Mouse (Mus musculus): ENCODE data around the gene Zfp598.
"Not testable (repeated sequence)": the region's sequence is repeated elsewhere in the genome, so short reads cannot be mapped to it uniquely, and the experiment has no call there.

Gene Zfp598

DNA sequence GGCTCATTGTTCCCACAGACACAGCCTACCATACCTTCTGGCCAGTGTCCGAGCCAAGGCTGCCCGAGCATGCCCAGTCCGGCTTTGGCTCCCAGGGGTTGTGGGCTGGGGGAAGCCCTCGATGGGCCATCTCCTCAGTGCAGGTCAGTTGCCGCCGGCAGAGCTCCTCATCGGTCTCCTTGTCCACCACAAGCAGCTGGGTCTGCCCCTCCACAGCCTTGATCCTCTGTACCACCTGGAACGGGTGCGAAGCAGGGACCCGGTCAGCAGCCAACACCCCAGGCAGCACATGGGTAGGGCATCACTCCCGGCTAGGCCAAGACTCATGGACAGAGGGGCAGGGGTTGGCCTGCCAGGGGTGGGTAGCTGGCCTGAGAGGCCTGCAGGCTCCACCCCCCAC, 22.0 kb upstream of the Zfp598 start:
- peak; percentile 35 for DNase-seq

DNA sequence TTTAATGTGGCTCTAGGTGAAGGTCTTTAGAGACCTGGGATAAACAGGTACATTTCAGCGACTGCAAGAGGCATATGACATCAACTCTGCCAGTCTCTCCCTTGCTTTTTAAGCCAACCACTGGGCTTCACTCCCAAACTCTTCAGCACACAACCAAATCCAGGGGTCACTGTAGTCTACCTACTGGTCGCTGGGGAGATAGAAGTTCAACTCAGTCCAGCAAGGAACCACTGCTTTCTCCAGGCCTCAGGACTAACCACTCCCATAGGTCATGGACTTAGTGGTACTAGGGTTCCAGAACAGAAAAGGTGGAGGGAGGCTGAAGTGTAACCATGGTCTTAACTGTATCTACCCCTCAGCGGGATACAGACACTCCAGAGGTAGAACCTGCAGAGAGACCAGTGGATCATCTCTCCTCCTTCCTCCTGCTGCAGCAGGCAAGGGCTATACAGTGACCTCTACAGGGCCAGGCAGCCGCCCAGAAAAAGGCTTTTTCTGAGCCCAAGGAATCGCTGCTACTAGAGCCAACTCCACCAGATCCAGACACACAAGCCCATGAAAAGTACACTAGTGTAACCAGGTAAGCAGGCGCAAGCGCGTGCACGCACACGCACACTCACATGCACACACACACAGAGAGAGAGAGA, 20.6 kb upstream of the Zfp598 start:
- peak; percentile 43 for DNase-seq

DNA sequence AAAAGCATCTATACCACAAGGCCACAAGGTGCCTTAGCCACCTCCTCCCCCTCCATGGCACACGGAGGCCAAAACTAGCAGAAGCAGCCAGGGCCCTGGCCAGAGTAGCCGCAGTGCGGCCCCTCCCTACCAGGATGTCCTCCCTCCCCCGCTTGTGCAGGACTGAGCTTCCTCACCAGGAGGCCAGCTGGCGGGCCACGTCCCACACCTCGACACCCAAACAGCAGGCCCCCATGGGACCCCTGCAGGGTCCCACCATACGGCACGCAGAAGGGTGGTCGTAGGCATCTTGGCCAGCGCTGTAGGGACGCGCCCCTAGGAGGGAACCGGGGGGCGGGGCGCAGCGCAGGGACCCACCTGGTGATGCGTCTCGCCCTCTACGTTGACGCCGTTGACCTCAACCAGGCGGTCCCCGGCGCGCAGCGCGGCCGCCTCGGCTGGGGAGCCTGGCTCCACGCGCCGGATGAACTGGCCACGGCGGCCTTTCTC, 19.9 kb upstream of the Zfp598 start:
- DNase-seq = peak; percentile 82

DNA sequence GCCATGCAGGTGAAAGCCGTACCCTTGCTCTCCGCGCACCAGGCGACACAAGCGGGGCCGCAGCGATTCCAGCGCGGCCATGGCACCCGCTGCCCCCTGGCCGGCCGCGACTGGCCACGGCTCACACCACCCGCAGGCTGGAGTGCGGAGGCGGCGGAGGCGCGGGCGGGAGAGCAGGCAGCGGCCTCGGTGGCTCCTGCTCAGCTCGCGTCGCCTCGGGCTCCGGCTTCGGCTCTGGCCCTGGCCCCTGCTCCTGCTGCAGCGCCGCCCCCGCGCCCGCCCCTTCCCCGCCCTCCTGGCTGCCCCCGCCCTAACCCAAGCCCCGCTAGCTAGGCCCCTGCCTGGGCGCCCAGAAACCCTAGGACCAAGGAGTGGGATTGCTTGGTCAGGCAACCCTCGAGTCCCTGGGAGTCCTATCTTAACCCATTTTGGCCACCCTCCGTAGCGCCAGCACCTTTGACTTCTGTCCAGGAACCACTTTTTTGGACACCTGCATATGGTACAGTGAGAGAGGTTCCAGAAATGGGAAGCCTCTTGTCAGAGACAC, 19.3 kb upstream of the Zfp598 start, which contains the start of gene Slc9a3r2:
Gene Slc9a3r2, minus strand, starts transcription at position 258 of the 547 bp plus-strand sequence.
- DNase-seq = peak; percentile 87

DNA sequence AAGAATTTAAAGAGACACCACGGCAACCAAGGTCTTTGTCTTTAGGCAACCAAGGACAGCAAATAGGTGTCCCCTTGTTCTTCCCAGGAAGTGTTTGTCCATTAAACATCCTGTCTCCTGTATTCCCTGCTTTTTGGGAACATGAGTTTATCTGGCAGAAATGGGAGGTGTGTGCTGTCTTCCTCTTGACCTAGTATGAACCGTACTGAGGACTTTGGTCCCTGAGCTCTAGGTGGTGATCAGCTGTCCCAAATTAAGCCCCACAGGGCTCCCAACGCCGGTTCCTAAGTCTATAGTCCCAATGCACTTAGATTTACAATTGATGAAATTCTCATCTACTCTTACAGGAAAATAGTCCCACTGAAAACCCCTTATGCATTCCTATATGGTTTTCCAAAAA, 18.7 kb upstream of the Zfp598 start:
- no peak for DNase-seq

DNA sequence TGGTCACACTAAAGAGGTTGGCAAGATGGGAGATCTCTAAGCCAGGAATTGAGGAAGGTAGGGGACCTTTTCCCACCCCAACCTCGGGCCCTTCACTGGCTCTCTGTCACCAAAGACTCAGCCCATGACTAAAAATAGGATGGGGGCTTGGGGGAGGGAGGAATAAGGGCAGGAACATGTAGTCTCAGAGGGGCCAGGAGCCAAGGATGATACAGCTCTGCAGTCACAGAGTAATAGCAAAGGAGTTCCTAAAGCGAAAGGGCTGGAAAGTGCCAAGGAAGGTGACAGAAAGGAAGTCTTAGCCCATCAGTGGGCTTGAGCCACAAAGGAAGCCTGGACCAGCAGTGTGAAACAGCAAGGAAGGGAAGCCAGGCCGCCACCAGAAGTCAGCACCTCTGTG, 17.7 kb upstream of the Zfp598 start:
- no peak for DNase-seq

DNA sequence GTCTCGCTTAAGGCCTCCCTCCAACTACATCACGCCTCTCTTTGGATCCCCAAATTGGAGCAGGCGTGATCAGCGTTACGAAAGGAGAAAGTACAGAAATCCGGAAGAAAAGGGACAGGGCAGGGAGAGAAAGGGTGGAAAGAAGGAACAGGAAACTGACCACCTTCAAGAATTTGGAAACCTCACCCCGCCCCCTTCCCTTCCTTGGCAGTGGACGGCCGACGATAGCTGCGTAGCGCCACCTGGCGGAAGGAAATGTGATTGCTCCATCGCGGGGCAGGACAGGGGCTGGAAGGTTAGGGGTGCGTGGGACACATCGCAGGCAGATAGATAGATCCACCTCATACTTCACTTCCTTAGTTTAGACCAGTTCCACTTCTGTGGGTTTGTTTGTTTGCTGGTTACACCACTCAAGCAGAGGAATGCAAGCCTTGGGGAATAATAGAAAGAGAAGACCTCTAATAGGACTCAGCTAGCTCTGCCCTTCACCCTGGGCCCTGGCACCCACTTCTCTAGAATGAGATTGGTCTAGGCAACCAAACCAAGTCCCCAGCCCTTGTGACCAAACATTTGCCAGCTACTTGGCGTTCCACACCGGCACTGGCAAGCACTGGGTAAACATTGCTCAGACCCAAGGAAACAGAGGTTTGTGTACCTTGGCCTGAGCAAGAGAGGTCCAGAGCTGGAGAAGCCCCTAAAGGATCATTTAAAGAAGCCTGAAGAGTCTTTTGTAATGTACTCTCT, 15.3 kb upstream of the Zfp598 start:
- DNase-seq = peak; percentile 91

DNA sequence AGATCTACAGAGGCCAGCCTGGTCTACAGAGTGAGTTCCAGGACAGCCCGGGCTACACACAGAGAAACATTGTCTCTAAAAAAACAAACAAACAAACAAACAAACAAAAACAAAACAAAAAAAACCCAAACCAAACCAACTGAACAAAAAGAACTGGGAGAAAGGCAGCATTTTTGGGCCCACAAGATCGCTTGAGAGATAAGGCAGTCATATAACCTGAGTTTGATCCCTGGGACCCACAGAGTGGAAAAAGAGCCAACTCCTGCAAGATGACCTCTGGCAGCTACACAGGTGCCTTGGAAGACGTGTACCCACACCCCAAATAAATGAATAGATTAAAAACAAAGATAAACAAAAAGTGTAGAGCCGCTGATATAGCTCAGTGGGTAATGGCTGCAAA, 14.5 kb upstream of the Zfp598 start:
- DNase-seq = no peak

DNA sequence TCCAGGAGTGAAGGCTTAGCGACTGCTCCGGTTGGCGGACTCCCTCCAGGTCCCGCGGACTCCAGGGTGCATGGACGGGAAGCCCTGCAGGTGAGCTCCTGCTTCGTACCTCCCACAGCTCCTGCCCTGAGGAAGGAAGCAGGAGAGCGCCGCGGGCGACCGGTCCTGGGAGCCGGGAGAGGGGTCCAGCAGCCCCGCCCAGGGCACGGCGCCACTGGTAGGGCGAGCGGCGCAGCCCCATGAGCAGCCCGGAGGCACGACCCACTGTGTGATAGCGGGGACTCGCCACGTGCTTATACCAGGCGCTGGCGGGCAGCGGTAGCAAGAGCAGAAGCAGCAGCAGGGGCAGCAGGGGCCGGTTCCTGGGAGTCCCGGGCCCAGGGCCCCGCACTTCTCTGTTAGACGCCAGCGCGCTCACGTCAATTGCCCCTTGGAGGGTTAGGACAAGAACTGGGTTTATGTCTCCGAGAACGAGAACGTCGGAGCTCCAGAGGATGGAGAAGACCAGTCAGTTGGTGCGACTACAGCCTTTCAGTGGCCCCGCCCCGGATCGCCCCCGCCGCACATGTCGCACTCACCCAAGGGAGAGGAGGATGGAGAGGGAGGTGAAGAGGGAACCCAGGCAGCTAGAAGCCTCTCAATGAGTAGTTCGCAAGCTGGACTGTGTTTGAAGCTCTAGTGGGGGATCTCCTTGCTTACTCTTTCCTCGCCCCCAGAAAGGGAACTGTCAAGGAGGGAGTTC, 11.3 kb upstream of the Zfp598 start, which contains the start of gene Npw:
Gene Npw, minus strand, starts transcription at position 441 of the 742 bp plus-strand sequence.
- DNase-seq = peak; percentile 48

DNA sequence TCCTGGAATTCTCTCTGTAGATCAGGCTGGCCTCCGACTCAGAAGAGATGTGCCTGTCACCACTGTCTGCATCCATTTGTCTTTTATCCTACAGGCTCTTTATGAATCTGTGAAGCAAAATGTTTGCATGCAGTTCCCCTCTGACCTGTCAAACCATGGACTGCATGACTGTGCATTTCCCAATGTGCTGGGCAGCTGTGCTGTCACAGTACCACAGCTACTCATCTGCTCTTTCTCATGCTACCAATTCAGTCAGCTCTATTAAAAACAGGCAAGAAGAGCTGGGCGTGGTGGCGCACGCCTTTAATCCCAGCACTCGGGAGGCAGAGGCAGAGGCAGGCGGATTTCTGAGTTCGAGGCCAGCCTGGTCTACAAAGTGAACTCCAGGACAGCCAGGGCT, 2.5 kb upstream of the Zfp598 start:
- not testable (repeated sequence) for DNase-seq

DNA sequence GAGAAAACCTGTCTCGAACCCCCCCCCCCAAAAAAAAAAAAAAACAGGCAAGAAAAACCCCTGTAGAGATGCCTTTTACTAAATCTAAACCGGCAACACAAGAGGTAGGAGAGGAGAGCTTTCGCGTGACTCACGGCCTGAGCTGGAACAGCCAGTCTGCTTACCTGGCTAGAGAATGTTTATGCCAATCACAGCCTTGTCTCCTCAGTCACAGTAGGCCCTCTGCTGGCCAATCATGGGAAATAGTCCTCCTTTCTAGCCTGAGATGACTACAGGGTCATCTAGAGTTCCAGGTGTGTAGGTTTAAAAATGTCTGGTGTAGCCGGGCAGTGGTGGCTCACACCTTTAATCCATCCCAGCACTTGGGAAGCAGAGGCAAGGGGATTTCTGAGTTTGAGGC, 2.1 kb upstream of the Zfp598 start:
- DNase-seq = peak; percentile 80

DNA sequence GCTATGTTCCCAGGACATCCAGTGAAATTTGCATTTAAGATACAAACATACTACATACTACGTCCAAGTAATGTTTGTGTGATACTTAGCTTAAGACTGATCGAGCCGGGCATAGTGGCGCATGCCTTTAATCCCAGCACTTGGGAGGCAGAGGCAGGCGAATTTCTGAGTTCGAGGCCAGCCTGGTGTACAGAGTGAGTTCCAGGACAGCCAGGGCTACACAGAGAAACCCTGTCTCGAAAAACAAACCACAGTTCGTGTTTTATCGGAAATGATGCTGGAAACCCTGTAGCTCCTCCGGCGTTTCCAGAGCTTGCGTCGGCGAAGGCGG, 308 bp upstream of the Zfp598 start:
- not testable (repeated sequence) for DNase-seq

DNA sequence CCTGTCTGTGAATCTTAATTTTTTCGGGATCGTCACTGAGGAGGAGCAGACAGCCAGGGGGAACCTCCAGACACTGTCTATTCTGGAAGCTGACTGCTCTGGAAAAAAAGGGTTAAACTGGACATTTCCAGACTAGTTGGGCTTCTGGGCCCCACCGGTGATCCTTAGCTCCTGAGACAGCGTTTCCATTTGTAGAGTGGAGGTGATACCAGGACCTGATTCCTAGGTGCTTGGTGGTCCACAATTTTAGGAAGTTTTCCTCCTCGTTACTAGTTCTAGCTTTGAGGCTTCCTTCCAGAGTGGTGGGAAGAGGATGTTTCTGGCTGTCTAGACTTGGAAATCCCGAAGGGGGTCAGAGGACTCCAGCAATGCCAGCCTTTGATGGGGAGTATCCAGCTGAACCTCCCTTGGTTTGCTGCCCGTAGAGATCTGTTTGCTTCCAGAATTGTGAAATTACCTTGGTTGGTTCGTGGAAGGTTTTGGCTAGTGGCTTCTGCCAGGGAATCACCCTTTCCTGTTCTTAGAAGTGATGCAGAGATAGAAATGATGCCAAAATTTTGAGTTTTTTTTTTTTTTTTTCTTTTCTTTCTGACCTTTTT, 858 bp downstream of the Zfp598 start:
- DNase-seq = no peak

DNA sequence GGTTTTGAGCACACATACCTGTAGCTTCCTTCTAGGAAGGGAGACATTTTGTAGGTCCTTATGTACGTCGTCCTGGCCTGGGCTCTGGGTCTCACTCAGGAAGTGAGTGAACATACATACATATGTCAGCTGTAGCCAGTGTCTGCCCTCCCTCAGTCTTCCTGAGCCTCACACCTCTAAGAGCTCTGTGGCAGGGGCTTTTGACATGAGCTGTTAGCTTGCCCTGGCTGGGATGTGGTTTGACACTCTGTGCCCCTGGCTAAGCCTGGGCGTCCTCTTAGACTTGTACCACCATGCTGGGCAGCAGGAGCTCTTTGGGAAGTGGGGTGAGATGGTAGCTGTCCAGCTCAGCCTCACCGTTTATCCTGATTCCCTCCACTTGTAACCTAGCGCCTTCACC, 1.9 kb downstream of the Zfp598 start:
- DNase-seq = no peak

DNA sequence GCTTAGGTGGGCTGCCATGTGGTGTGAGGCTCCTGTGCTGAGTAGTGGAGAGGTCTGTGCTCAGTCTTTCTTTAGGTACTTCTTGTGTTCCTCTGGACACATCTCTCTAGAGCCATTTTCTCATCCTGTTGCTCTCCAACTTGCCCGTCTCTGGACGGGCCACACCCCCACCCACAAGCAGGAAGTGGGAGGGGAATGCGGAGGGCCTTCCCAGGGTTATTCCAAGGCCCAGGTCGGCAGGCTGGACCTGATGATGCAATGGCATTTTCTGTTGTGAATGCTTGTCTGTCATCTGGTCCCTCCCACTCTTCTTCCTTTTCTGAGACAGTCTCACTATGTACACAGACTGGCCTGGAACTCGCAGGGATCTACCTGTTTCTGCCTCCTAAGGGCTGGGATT, 2.7 kb downstream of the Zfp598 start:
- DNase-seq = peak; percentile 68

DNA sequence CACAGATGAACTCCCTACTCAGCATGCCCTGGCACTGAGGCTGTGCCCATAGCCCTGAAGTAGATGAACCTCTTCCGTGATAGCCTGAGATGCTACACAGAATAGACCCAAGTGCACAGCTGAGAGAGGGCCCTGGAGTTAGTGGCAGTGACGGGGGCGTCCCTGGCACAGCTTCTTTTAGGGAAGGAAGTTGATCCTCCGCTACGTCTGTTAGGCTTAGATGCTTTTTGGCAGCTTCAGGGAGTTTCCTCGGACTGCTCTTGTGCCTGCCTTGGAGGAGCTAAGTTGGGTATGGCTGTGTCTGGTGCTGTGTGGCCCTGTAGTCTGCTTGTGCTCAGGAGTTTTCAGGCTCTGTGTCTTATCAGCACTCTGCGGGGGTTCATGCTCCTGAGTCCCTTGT, 4.8 kb downstream of the Zfp598 start:
- no peak for DNase-seq

DNA sequence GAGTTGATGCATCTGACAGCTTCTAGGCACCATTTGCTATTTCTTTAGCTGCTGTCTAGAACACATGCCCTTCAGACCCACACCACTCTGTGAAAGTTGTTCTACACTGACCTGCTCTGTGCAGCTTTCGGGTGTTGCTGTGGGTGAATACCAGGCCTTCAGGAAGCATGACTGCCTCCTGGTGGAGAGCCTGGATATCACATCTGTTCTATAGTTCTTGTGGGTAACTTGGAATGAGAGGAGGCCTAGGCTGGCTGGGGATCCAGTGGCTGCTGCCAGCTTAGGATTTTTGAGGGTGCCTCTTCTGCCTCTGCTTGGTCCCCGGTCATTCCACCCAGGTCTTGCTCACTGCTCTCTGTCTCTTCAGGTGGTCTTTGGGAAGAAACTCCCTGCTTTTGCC, 6.7 kb downstream of the Zfp598 start:
- peak; percentile 82 for DNase-seq

DNA sequence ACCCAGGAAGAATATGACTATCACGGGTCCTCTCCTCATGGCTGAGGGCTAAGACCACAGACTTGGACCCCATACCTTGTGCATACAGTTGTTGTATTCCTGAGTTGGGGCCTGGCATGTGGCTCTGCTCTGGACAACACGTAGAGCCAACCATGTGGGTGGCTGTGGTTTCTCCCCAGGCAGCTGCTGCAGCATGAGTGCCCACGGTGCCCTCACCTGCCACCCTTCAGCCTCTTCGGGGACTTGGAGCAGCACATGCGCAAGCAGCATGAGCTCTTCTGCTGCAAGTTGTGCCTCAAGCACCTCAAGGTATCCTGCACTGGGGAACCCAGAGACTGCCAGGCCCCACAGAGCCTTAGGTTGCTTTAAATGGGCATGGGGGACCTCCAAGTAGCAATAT, 7.4 kb downstream of the Zfp598 start:
- DNase-seq = no peak

DNA sequence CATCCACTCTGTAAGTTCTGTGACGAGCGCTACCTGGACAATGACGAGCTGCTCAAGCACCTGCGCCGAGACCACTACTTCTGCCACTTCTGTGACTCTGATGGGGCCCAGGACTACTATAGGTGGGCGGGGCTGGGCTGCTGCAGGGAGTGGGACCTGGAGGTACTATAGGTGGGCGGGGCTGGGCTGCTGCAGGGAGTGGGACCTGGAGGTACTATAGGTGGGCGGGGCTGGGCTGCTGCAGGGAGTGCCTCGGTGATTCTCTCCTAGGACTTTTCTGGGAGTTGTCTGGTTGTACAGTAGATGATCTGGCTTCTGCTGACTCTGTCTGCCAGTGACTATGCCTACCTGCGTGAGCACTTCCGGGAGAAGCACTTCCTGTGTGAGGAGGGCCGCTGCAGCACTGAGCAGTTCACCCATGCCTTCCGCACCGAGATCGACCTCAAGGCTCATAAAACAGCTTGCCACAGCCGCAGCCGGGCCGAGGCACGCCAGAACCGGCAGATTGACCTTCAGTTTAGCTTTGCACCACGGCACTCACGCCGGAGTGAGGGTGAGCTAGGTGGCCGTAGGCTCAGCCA, 8.1 kb downstream of the Zfp598 start:
- DNase-seq = no peak

DNA sequence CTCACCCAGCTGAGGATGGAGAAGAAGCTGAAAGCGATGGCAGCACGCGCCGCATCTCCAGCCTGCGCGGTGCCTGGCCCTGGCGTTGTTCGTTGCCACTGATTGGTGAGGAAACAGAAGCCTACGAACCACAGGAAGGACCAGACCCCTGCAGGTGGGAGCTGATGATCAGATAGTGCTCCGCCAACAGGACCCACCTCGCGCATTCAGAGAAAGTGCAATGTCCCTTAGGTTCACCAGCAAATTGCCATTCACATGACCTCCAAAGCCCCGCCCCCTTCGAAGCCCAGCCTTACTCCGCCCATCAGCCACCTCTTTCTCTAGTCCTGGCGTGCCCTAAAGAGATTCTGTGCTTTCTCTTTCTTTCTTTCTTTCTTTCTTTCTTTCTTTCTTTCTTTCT, 17.0 kb downstream of the Zfp598 start:
- DNase-seq = peak; percentile 68

DNA sequence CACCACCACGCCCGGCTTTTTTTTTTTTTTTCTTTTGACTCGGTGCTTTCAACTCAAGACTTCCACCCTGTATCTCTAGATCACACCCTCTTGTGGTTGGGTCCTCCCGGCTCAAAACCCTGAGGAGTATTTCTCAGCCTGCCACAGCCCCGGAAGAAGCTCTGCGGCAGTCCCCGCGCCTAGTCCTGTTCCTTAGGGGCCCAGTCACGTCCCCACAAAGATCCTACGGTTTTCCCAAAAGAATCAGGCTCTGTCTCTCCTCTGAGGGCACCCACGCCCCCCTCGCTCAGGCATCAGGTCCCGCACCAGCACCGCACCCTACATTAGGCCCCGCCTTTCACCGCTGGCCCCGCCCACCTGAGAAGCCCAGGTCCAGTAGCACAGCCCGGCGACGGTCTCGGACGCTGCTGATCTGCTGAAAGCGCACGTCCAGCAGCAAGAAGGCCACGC, 17.7 kb downstream of the Zfp598 start:
- DNase-seq = peak; percentile 75

DNA sequence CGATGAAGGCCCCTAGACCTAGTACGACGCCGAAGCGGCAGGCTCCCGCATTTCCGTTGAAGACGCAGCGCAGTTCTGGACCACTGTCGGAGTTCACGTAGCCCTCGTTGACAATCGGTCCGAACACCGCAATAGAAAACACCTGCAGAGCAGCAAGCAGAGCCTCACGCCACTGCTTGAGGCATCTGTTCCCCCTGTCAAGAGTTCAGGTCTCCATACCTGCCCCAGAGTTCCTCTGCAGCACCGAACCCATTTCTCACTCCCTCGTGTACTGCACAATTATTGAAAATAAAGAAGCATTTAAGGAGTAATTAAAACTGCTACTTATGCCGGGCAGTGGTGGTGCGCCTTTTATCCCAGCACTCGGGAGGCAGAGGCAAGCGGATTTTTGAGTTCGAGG, 18.1 kb downstream of the Zfp598 start:
- no peak for DNase-seq
